Mouse (Mus musculus): ENCODE results near the gene Smpdl3b. TPM values are rescaled to one million over a fixed set of nuclear protein-coding genes. Genes with fewer than 3 reads are reported as not detected.

Gene Smpdl3b
- polyA plus RNA-seq (2014; fragmentation: Nextera tagmentation; extraction: Ambion mirVana): 3.2 and 3.9 TPM in 2 replicates

GRCm38 (mm10) chr4:132756974-132757373, at the start of gene Smpdl3b:
Gene Smpdl3b (minus strand): TSS chr4:132757252.
- no peak within 1 kb of the TSS for H3K27ac ChIP-seq (replicated peaks; ENCODE audit: low read depth, low read length)
- peak; percentile 81 for ATAC-seq (replicated peaks; ENCODE audit: insufficient number of reproducible peaks, low FRiP score, low TSS enrichment, low read depth)
- H3K27me3 ChIP-seq (ENCODE audit: control insufficient read depth, insufficient read depth, low read length): no peaks in the 10 kb centered on the region; the same call in 1 of the 2 replicates
- no peaks in the 10 kb centered on the region for H3K36me3 ChIP-seq (replicated peaks; ENCODE audit: control insufficient read depth, insufficient read depth, low read depth, low read length)
- peak; percentile 92 for DNase-seq (ENCODE audit: low spot score)
- no peaks in the 10 kb centered on the region for H3K4me1 ChIP-seq (ENCODE audit: control insufficient read depth, insufficient read depth, low read length)
- 1% methylated on average over 22 of the region's 22 CpGs for WGBS
- H3K4me3 ChIP-seq (ENCODE audit: low read depth, low read length): peak within 1 kb of the TSS; percentile 24
- peak within 1 kb of the TSS; percentile 65 for H3K4me2 ChIP-seq (ENCODE audit: low read depth, low read length)
- peak within 1 kb of the TSS; percentile 47 for H3K9ac ChIP-seq (replicated peaks; ENCODE audit: low read length)
- H3K9me3 ChIP-seq (replicated peaks; ENCODE audit: control insufficient read depth, low read length): no peaks in the 10 kb centered on the region

GRCm38 (mm10) chr4:132806620-132807191, 49.7 kb upstream of the Smpdl3b start:
- Histone ChIP-seq H3K4me1 (ENCODE audit: control insufficient read depth, insufficient read depth, low read length) (no peaks in the 10 kb centered on the region), H3K4me2 (ENCODE audit: low read depth, low read length) (no peak overlapping the region), H3K9me3 (replicated peaks; ENCODE audit: control insufficient read depth, low read length) (no peaks in the 10 kb centered on the region; the same call in 1 of the 2 replicates), H3K27ac (replicated peaks; ENCODE audit: low read depth, low read length) (no peak overlapping the region), H3K27me3 (ENCODE audit: control insufficient read depth, insufficient read depth, low read length) (no peaks in the 10 kb centered on the region), H3K4me3 (ENCODE audit: low read depth, low read length) (no peak overlapping the region), H3K36me3 (replicated peaks; ENCODE audit: control insufficient read depth, insufficient read depth, low read depth, low read length) (no peaks in the 10 kb centered on the region), H3K9ac (replicated peaks; ENCODE audit: low read length) (no peak overlapping the region)
- 90% methylated on average over 7 of the region's 7 CpGs for WGBS
- ATAC-seq (replicated peaks; ENCODE audit: insufficient number of reproducible peaks, low FRiP score, low TSS enrichment, low read depth) (no peak), DNase-seq (ENCODE audit: low spot score) (no peak)

- no peak overlapping the region for H3K4me3 ChIP-seq (ENCODE audit: low read depth, low read length)
- DNase-seq (ENCODE audit: low spot score): no peak
- no peak overlapping the region for H3K9ac ChIP-seq (replicated peaks; ENCODE audit: low read length)
- H3K4me1 ChIP-seq (ENCODE audit: control insufficient read depth, insufficient read depth, low read length): no peaks in the 10 kb centered on the region
- H3K9me3 ChIP-seq (replicated peaks; ENCODE audit: control insufficient read depth, low read length): no peaks in the 10 kb centered on the region
- whole genome bisulfite sequencing: 89% methylated on average over 12 of the region's 12 CpGs
- no peak overlapping the region for H3K4me2 ChIP-seq (ENCODE audit: low read depth, low read length)
- H3K36me3 ChIP-seq (replicated peaks; ENCODE audit: control insufficient read depth, insufficient read depth, low read depth, low read length): no peaks in the 10 kb centered on the region
- H3K27ac ChIP-seq (replicated peaks; ENCODE audit: low read depth, low read length): no peak overlapping the region
- no peak for ATAC-seq (replicated peaks; ENCODE audit: insufficient number of reproducible peaks, low FRiP score, low TSS enrichment, low read depth)
- no peaks in the 10 kb centered on the region for H3K27me3 ChIP-seq (ENCODE audit: control insufficient read depth, insufficient read depth, low read length)
Measured at GRCm38 (mm10) chr4:132805599-132806197, 48.6 kb upstream of the Smpdl3b start.

- DNase-seq (ENCODE audit: low spot score): no peak
- 77% methylated on average over 5 of the region's 5 CpGs for WGBS
- Histone ChIP-seq H3K27ac (replicated peaks; ENCODE audit: low read depth, low read length) (no peak overlapping the region), H3K4me1 (ENCODE audit: control insufficient read depth, insufficient read depth, low read length) (no peaks in the 10 kb centered on the region), H3K4me3 (ENCODE audit: low read depth, low read length) (no peak overlapping the region), H3K36me3 (replicated peaks; ENCODE audit: control insufficient read depth, insufficient read depth, low read depth, low read length) (no peaks in the 10 kb centered on the region), H3K27me3 (ENCODE audit: control insufficient read depth, insufficient read depth, low read length) (no peaks in the 10 kb centered on the region), H3K4me2 (ENCODE audit: low read depth, low read length) (no peak overlapping the region), H3K9ac (replicated peaks; ENCODE audit: low read length) (no peak overlapping the region), H3K9me3 (replicated peaks; ENCODE audit: control insufficient read depth, low read length) (no peaks in the 10 kb centered on the region)
- no peak for ATAC-seq (replicated peaks; ENCODE audit: insufficient number of reproducible peaks, low FRiP score, low TSS enrichment, low read depth)
Measured at GRCm38 (mm10) chr4:132805146-132805545, 48.1 kb upstream of the Smpdl3b start.

- Histone ChIP-seq H3K4me2 (ENCODE audit: low read depth, low read length) (no peak overlapping the region), H3K4me3 (ENCODE audit: low read depth, low read length) (no peak overlapping the region), H3K9ac (replicated peaks; ENCODE audit: low read length) (no peak overlapping the region), H3K9me3 (replicated peaks; ENCODE audit: control insufficient read depth, low read length) (no peaks in the 10 kb centered on the region), H3K36me3 (replicated peaks; ENCODE audit: control insufficient read depth, insufficient read depth, low read depth, low read length) (no peaks in the 10 kb centered on the region), H3K27ac (replicated peaks; ENCODE audit: low read depth, low read length) (no peak overlapping the region), H3K4me1 (ENCODE audit: control insufficient read depth, insufficient read depth, low read length) (no peaks in the 10 kb centered on the region), H3K27me3 (ENCODE audit: control insufficient read depth, insufficient read depth, low read length) (no peaks in the 10 kb centered on the region)
- no peak for ATAC-seq (replicated peaks; ENCODE audit: insufficient number of reproducible peaks, low FRiP score, low TSS enrichment, low read depth)
- DNase-seq (ENCODE audit: low spot score): no peak
- WGBS: 94% methylated on average over 6 of the region's 6 CpGs
Measured at GRCm38 (mm10) chr4:132804331-132804730, 47.3 kb upstream of the Smpdl3b start.

- H3K4me2 ChIP-seq (ENCODE audit: low read depth, low read length): no peak overlapping the region
- H3K27ac ChIP-seq (replicated peaks; ENCODE audit: low read depth, low read length): no peak overlapping the region
- H3K9me3 ChIP-seq (replicated peaks; ENCODE audit: control insufficient read depth, low read length): no peaks in the 10 kb centered on the region
- DNase-seq (ENCODE audit: low spot score): no peak
- no peak for ATAC-seq (replicated peaks; ENCODE audit: insufficient number of reproducible peaks, low FRiP score, low TSS enrichment, low read depth)
- WGBS: 94% methylated on average over 7 of the region's 7 CpGs
- no peaks in the 10 kb centered on the region for H3K4me1 ChIP-seq (ENCODE audit: control insufficient read depth, insufficient read depth, low read length)
- H3K27me3 ChIP-seq (ENCODE audit: control insufficient read depth, insufficient read depth, low read length): no peaks in the 10 kb centered on the region
- H3K9ac ChIP-seq (replicated peaks; ENCODE audit: low read length): no peak overlapping the region
- no peaks in the 10 kb centered on the region for H3K36me3 ChIP-seq (replicated peaks; ENCODE audit: control insufficient read depth, insufficient read depth, low read depth, low read length)
- no peak overlapping the region for H3K4me3 ChIP-seq (ENCODE audit: low read depth, low read length)
Measured at GRCm38 (mm10) chr4:132803876-132804275, 46.8 kb upstream of the Smpdl3b start.

- Histone ChIP-seq H3K27ac (replicated peaks; ENCODE audit: low read depth, low read length) (no peak overlapping the region), H3K4me2 (ENCODE audit: low read depth, low read length) (no peak overlapping the region), H3K36me3 (replicated peaks; ENCODE audit: control insufficient read depth, insufficient read depth, low read depth, low read length) (no peaks in the 10 kb centered on the region), H3K9me3 (replicated peaks; ENCODE audit: control insufficient read depth, low read length) (no peaks in the 10 kb centered on the region), H3K4me1 (ENCODE audit: control insufficient read depth, insufficient read depth, low read length) (no peaks in the 10 kb centered on the region), H3K4me3 (ENCODE audit: low read depth, low read length) (no peak overlapping the region), H3K9ac (replicated peaks; ENCODE audit: low read length) (no peak overlapping the region), H3K27me3 (ENCODE audit: control insufficient read depth, insufficient read depth, low read length) (no peaks in the 10 kb centered on the region)
- 90% methylated on average over 5 of the region's 5 CpGs for WGBS
- ATAC-seq (replicated peaks; ENCODE audit: insufficient number of reproducible peaks, low FRiP score, low TSS enrichment, low read depth) (no peak), DNase-seq (ENCODE audit: low spot score) (no peak)
Measured at GRCm38 (mm10) chr4:132803212-132803611, 46.2 kb upstream of the Smpdl3b start.

GRCm38 (mm10) chr4:132802171-132802637, 45.2 kb upstream of the Smpdl3b start:
- no peak overlapping the region for H3K9ac ChIP-seq (replicated peaks; ENCODE audit: low read length)
- no peak for DNase-seq (ENCODE audit: low spot score)
- no peak for ATAC-seq (replicated peaks; ENCODE audit: insufficient number of reproducible peaks, low FRiP score, low TSS enrichment, low read depth)
- H3K27me3 ChIP-seq (ENCODE audit: control insufficient read depth, insufficient read depth, low read length): no peaks in the 10 kb centered on the region
- no peak overlapping the region for H3K4me3 ChIP-seq (ENCODE audit: low read depth, low read length)
- H3K9me3 ChIP-seq (replicated peaks; ENCODE audit: control insufficient read depth, low read length): no peaks in the 10 kb centered on the region
- 64% methylated on average over 16 of the region's 16 CpGs for WGBS
- no peaks in the 10 kb centered on the region for H3K4me1 ChIP-seq (ENCODE audit: control insufficient read depth, insufficient read depth, low read length)
- H3K4me2 ChIP-seq (ENCODE audit: low read depth, low read length): no peak overlapping the region
- H3K36me3 ChIP-seq (replicated peaks; ENCODE audit: control insufficient read depth, insufficient read depth, low read depth, low read length): no peaks in the 10 kb centered on the region
- H3K27ac ChIP-seq (replicated peaks; ENCODE audit: low read depth, low read length): no peak overlapping the region

Measured in embryonic facial prominence, embryonic 11.5 days (tissue).